Mouse (Mus musculus) stomach, embryonic 14.5 days (tissue): ENCODE data around the gene Tcp10b. TPM values are rescaled to one million over a fixed set of nuclear protein-coding genes. Genes with fewer than 3 reads are reported as not detected.
"Not testable (repeated sequence)": the region's sequence is repeated elsewhere in the genome, so short reads cannot be mapped to it uniquely, and the experiment has no call there.

ENCODE experiments used
- ATAC-seq: fragments of 200-750 bp; cut with Nextera tagmentation; 2 replicates; pipeline ENCODE4 v1.8.0; 2017; ENCODE audit warnings: low read depth, moderate TSS enrichment; ENCODE audit not compliant: insufficient number of reproducible peaks, insufficient read depth, low FRiP score
- H3K27ac ChIP-seq: fragments of 300-500 bp; sonication (generic); 2 replicates; pipeline ENCODE4 v1.5.1; 2014; ENCODE audit warnings: mild to moderate bottlenecking, low read length, moderate library complexity, mixed read lengths
- H3K27me3 ChIP-seq: fragments of 300-500 bp; sonication (generic); 2 replicates; pipeline ENCODE4 v1.6.1; 2014; ENCODE audit warnings: low read length, control low read depth, mixed read lengths; ENCODE audit not compliant: control insufficient read depth, insufficient read depth
- H3K36me3 ChIP-seq: fragments of 300-500 bp; sonication (generic); 2 replicates; pipeline ENCODE4 v1.6.1; 2014; ENCODE audit warnings: mild to moderate bottlenecking, control low read depth, low read length, moderate library complexity, mixed read lengths; ENCODE audit not compliant: control insufficient read depth, insufficient read depth
- H3K4me1 ChIP-seq: fragments of 300-500 bp; sonication (generic); 2 replicates; pipeline ENCODE4 v1.6.1; 2014; ENCODE audit warnings: low read length, control low read depth, mixed read lengths; ENCODE audit not compliant: control insufficient read depth, insufficient read depth
- H3K4me2 ChIP-seq: fragments of 300-500 bp; sonication (generic); replicated peaks from 2 replicates; pipeline ENCODE4 v1.6.1; 2014; ENCODE audit warnings: low read depth, low read length, control low read depth
- H3K4me3 ChIP-seq: fragments of 300-500 bp; sonication (generic); 2 replicates; pipeline ENCODE4 v1.5.1; 2014; ENCODE audit warnings: low read depth, low read length, control low read depth
- H3K9ac ChIP-seq: fragments of 300-500 bp; sonication (generic); replicated peaks from 2 replicates; pipeline ENCODE4 v1.6.1; 2014; ENCODE audit warnings: low read depth, mild to moderate bottlenecking, control low read depth, low read length, moderate library complexity, mixed read lengths
- H3K9me3 ChIP-seq: fragments of 300-500 bp; sonication (generic); 2 replicates; pipeline ENCODE4 v1.6.1; 2016; ENCODE audit warnings: low read depth, low read length, control low read depth; ENCODE audit not compliant: control insufficient read depth
- WGBS: fragments of 180-500 bp; shearing (Covaris S2); extraction: QIAGEN DNeasy Blood & Tissue Kit; methylation state at CpG from one replicate; pipeline ENCODE4 v1.1.7; 2014; 5-methylcytosine and 5-hydroxymethylcytosine counted together
- polyA plus RNA-seq: library from polyadenylated mRNA; unstranded; fragments of >200 nt; fragmentation: Nextera tagmentation; extraction: Ambion mirVana; gene quantifications from 2 replicates; pipeline ENCODE4 v1.2.1, GENCODE M21; 2014

The Tcp10b gene
- polyA plus RNA-seq, 1 experiment from 2014 or later = 0.22 TPM

DNA sequence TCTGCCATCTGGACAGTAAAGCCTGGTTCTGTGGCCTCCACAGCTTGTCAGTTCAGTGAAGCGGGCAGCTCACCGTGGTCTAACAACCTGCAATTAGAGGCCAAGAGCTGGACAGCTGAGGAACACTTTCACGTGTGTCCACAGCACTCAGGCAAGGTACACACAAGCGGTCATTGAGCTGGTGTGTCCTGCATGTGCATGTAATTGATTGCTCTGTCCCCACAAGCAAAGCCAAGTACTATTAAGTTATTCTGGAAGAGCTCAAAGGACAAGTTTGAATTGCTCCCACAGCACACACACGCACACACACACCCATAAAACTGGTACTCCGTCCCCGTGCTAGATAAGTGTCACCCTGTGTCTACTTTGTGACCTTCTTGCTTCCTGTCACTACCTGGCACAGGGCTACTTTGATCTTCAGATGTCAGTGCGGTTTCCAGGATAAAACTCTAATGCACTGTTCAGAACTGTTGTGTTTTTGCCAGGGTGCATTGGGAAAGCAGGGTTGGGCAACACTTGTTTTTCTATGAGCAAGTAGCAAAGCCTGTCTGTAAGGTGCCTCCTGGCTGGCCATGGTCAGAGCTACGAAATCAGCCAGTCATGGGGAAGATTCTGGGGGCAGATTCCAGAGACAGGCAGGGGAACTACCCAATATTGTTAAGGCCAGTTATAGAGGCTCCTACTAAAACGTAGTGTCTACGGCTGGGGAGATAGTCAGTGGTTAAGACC is 69.0 kb downstream of the Tcp10b start:
- not testable (repeated sequence) for H3K27ac ChIP-seq, H3K27me3 ChIP-seq, H3K9ac ChIP-seq, H3K4me3 ChIP-seq, ATAC-seq, H3K4me2 ChIP-seq, H3K9me3 ChIP-seq, H3K36me3 ChIP-seq, H3K4me1 ChIP-seq
- 82% methylated on average over 9 of the region's 11 CpGs for WGBS

DNA sequence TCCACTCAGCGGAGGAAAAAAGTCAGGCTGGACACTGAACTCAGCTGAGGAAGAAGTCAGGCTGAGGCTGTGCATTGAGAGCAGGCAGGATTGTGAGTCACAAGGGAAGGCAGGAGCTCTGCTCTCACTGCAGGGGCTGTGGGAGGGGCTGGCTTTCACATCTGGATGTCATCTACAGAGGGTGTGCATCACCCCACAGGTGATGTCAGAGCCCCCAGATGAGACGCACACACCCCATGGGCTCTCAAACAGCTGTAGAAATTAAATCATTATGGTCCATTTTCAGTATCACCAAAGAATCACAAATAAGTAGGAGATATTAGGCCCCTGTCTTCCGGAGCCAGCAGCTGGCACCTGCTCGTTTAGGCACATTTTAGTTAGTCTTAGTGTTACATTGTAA is 70.8 kb downstream of the Tcp10b start, which contains the start of gene Unc93a:
Gene Unc93a (minus strand): TSS at position 101 of the 400 bp plus-strand sequence.
- ATAC-seq, H3K27me3 ChIP-seq, H3K36me3 ChIP-seq, H3K4me1 ChIP-seq, H3K27ac ChIP-seq, H3K9me3 ChIP-seq, H3K9ac ChIP-seq, H3K4me3 ChIP-seq, H3K4me2 ChIP-seq: not testable (repeated sequence)
- 78% methylated on average over 3 of the region's 4 CpGs for WGBS

Other genes starting within 250 kb of the Tcp10b start
- gene Mas1, start 193.0 kb upstream of the Tcp10b start, polyA plus RNA-seq = 1.7 and 2.0 TPM in 2 replicates
- not detected in 2 replicates for gene Mrgprh, start 185.1 kb upstream of the Tcp10b start, polyA plus RNA-seq
- gene Pnldc1, start 150.9 kb upstream of the Tcp10b start, polyA plus RNA-seq = 1.5 and 2.9 TPM in 2 replicates
- 444 and 478 TPM in 2 replicates for gene Tcp1, start 145.4 kb upstream of the Tcp10b start, polyA plus RNA-seq
- gene Mrpl18, start 144.8 kb upstream of the Tcp10b start, polyA plus RNA-seq = 140 and 152 TPM in 2 replicates
- 1.4 and 2.4 TPM in 2 replicates for gene Acat3, start 120.5 kb upstream of the Tcp10b start, polyA plus RNA-seq
- 90.8 and 97.7 TPM in 2 replicates for gene Acat2, start 100.4 kb upstream of the Tcp10b start, polyA plus RNA-seq
- gene Wtap, start 66.9 kb upstream of the Tcp10b start, polyA plus RNA-seq = 138 and 146 TPM in 2 replicates
- gene Sod2, start 54.3 kb upstream of the Tcp10b start, polyA plus RNA-seq = 110 and 125 TPM in 2 replicates
- gene Gpr31b, start 8.8 kb upstream of the Tcp10b start, polyA plus RNA-seq = 0.20 TPM in 1 of 2 replicates, not detected in the other
- gene Unc93a, start 70.7 kb downstream of the Tcp10b start, polyA plus RNA-seq = not detected in 2 replicates
- not detected in 2 replicates for gene Smok2a, start 160.1 kb downstream of the Tcp10b start, polyA plus RNA-seq
- not detected in 2 replicates for gene Smok2b, start 169.2 kb downstream of the Tcp10b start, polyA plus RNA-seq